Mouse (Mus musculus) E14TG2a.4 (cell line): ENCODE results near the gene Ctso.

Experiments used
- CTCF ChIP-seq: conservative IDR thresholded peaks from 2 replicates; pipeline ENCODE4 v1.5.1; 2014; ENCODE audit warnings: low read length
- NANOG ChIP-seq: IDR thresholded peaks from 2 replicates; pipeline ENCODE4 v1.6.1; 2014; ENCODE audit warnings: borderline replicate concordance, low read length, mixed read lengths

- no peak for TF ChIP-seq CTCF
- TF ChIP-seq NANOG = no peak
Measured at GRCm38 (mm10) chr3:81990531-81990930, 58.1 kb downstream of the Ctso start.
